Mouse (Mus musculus) heart, postnatal 0 days (tissue): ENCODE results near the gene Selenbp1. TPM values are rescaled to one million over a fixed set of nuclear protein-coding genes. Genes with fewer than 3 reads are reported as not detected.

ENCODE experiments used
- ATAC-seq: fragments of 200-750 bp; cut with Nextera tagmentation; 2 replicates; pipeline ENCODE4 v1.8.0; 2017; ENCODE audit warnings: low read depth, moderate number of reproducible peaks, moderate library complexity; ENCODE audit not compliant: insufficient read depth
- DNase-seq: peaks from one replicate; pipeline ENCODE4 v3.0.0-alpha.2; 2016; ENCODE audit warnings: low spot score
- H3K27ac ChIP-seq: fragments of 300-500 bp; sonication (generic); 2 replicates; pipeline ENCODE4 v1.5.1; 2014; ENCODE audit warnings: low read depth, mild to moderate bottlenecking
- H3K27me3 ChIP-seq: fragments of 300-500 bp; sonication (generic); 2 replicates; pipeline ENCODE4 v1.6.1; 2014; ENCODE audit warnings: low read length, mixed read lengths; ENCODE audit not compliant: control insufficient read depth, insufficient read depth
- H3K36me3 ChIP-seq: fragments of 300-500 bp; sonication (generic); replicated peaks from 2 replicates; pipeline ENCODE4 v1.6.1; 2014; ENCODE audit warnings: low read length, mixed read lengths; ENCODE audit not compliant: control insufficient read depth, insufficient read depth
- H3K4me1 ChIP-seq: fragments of 300-500 bp; sonication (generic); 2 replicates; pipeline ENCODE4 v1.6.1; 2014; ENCODE audit warnings: antibody characterized with exemption; ENCODE audit not compliant: control insufficient read depth, insufficient read depth
- H3K4me2 ChIP-seq: fragments of 300-500 bp; sonication (generic); 2 replicates; pipeline ENCODE4 v1.6.1; 2014; ENCODE audit warnings: low read depth, mild to moderate bottlenecking, low read length, moderate library complexity
- H3K4me3 ChIP-seq: fragments of 300-500 bp; sonication (generic); 2 replicates; pipeline ENCODE4 v1.5.1; 2014; ENCODE audit warnings: low read depth, low read length
- H3K9ac ChIP-seq: fragments of 300-500 bp; sonication (generic); replicated peaks from 2 replicates; pipeline ENCODE4 v1.6.1; 2014; ENCODE audit warnings: low read depth, low read length, mixed read lengths
- H3K9me3 ChIP-seq: fragments of 300-500 bp; sonication (generic); replicated peaks from 2 replicates; pipeline ENCODE4 v1.6.1; 2016; ENCODE audit warnings: low read length; ENCODE audit not compliant: control insufficient read depth
- CTCF ChIP-seq: IDR thresholded peaks from 2 replicates; pipeline ENCODE4 v1.5.1; 2016; ENCODE audit warnings: antibody characterized with exemption, control low read depth, low read depth
- EP300 ChIP-seq: IDR thresholded peaks from 2 replicates; pipeline ENCODE4 v1.6.1; 2016; ENCODE audit warnings: antibody characterized with exemption, low read depth
- WGBS: fragments of 180-500 bp; shearing (Covaris S2); extraction: QIAGEN DNeasy Blood & Tissue Kit; methylation state at CpG from one replicate; pipeline ENCODE4 v1.1.7; 2014; 5-methylcytosine and 5-hydroxymethylcytosine counted together
- polyA plus RNA-seq: library from polyadenylated mRNA; unstranded; fragments of >200 nt; fragmentation: Nextera tagmentation; extraction: Ambion mirVana; gene quantifications from 2 replicates; pipeline ENCODE4 v1.2.1, GENCODE M21; 2015
- total RNA-seq: library from RNA; depleted of rRNA; stranded (reverse); fragments of >200 nt; gene quantifications from 2 replicates; pipeline ENCODE4 v1.2.3, GENCODE M21; 2014; ENCODE audit warnings: low replicate concordance

The Selenbp1 gene
- total and polyA plus RNA-seq, 2 experiments from 2014 or later, result 101 to 212 TPM

DNA sequence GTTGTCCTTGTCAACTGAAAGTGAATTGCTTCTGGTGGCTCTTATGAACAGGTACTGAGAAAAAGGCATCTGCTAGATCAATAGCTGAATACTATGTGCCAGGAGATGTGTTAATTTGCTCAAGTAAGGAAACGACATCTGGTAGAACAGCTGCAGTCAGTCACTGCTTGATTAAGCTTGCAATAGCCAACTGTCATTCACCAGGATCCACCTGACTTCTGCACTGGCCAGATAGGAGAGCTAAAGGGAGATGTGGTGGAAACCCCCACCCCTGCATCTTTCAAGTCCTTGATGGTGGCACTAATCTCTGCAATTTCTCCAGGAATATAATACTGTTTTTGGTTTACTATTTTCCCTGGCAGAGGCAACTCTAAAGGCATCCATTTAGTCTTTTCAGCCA lies 26.4 kb upstream of the Selenbp1 start:
- WGBS, result 40% methylated on average over 1 of the region's 1 CpGs
- TF ChIP-seq CTCF (no peak), EP300 (no peak)
- Histone ChIP-seq H3K36me3 (no peaks in the 10 kb centered on the region), H3K4me2 (no peak overlapping the region), H3K9me3 (no peaks in the 10 kb centered on the region), H3K4me1 (no peaks in the 10 kb centered on the region), H3K4me3 (no peak overlapping the region), H3K27me3 (no peaks in the 10 kb centered on the region), H3K9ac (no peak overlapping the region), H3K27ac (no peak overlapping the region)
- DNase-seq (no peak), ATAC-seq (no peak)

- ATAC-seq, result no peak
- H3K27ac ChIP-seq, result no peak overlapping the region
These were observed 21.7 kb upstream of the Selenbp1 start for GRCm38 (mm10) chr3:94911050-94911693.

GRCm38 (mm10) chr3:94913801-94914200 lies 19.1 kb upstream of the Selenbp1 start:
- 0 out of 2 replicates have a peak overlapping the region, but pooled peaks have one; percentile 31 for H3K27ac ChIP-seq
- DNase-seq (peak; percentile 64), ATAC-seq (peak; percentile 82)
- no peaks in the 10 kb centered on the region for H3K36me3 ChIP-seq
- no peaks in the 10 kb centered on the region for H3K27me3 ChIP-seq
- no peak for TF ChIP-seq CTCF
- no peak; the same call in 1 of the 2 replicates for TF ChIP-seq EP300
- H3K4me2 ChIP-seq, result no peak overlapping the region
- H3K4me3 ChIP-seq, result no peak overlapping the region
- no peaks in the 10 kb centered on the region for H3K9me3 ChIP-seq
- H3K4me1 ChIP-seq, result peaks cover 5% of the 10 kb centered on the region; the same call in 1 of the 2 replicates
- 45% methylated on average over 5 of the region's 5 CpGs for WGBS
- no peak overlapping the region for H3K9ac ChIP-seq

More at GRCm38 (mm10) chr3:94911050-94911693, 21.7 kb upstream of the Selenbp1 start:
- H3K27me3 ChIP-seq, result no peaks in the 10 kb centered on the region
- no peak for TF ChIP-seq CTCF
- TF ChIP-seq EP300, result no peak
- H3K4me2 ChIP-seq, result no peak overlapping the region
- no peak overlapping the region for H3K4me3 ChIP-seq
- 67% methylated on average over 2 of the region's 2 CpGs for WGBS
- H3K4me1 ChIP-seq, result peaks cover 5% of the 10 kb centered on the region; the same call in 1 of the 2 replicates
- no peaks in the 10 kb centered on the region for H3K36me3 ChIP-seq
- H3K9ac ChIP-seq, result no peak overlapping the region
- DNase-seq, result no peak
- no peaks in the 10 kb centered on the region for H3K9me3 ChIP-seq

DNA sequence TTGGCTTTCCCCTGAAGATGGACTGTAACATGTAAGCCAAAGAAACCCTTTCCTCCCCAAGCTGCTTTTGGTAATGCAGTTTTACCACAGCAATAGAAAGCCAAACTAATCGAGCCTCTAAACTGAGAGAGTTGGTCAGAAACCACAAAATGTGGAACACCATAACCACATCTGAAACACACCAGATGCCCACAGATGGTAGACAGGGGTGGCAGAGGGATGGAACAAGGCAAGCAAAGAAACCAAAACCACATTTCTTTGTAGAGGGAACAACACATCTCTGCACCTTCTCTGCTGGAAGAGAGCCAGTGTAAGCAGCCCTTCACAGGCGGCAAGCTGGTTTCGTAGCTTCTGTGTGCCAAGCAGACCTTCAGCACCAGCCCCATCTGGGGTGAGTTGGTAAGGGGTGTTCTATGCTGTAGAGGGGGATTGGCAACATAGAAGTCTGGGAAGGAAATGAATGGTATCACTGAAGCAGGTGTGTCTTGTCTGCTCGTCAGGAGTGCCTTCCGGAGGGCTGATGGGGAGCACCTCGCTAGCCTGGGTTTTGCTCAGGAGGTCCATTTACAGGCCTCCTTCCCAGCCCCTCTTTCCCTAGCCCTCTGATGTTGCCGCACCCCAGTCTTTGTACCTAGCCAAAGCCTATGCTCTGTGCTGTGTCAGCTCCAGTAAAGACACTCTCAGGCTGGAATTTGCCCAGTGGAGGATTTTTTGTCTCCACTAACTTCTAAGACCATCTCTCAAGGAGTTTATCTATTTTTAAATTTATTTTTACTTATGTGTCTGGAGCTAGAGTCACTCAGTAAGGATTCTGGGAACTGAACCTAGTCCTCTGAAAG lies 16.7 kb upstream of the Selenbp1 start:
- Histone ChIP-seq H3K27me3 (no peaks in the 10 kb centered on the region), H3K4me2 (no peak overlapping the region), H3K4me3 (no peak overlapping the region), H3K9ac (no peak overlapping the region), H3K4me1 (peaks cover 5% of the 10 kb centered on the region; the same call in 1 of the 2 replicates), H3K9me3 (no peaks in the 10 kb centered on the region), H3K27ac (no peak overlapping the region), H3K36me3 (no peaks in the 10 kb centered on the region)
- no peak for TF ChIP-seq CTCF
- no peak for TF ChIP-seq EP300
- ATAC-seq (no peak), DNase-seq (no peak)
- 75% methylated on average over 7 of the region's 7 CpGs for WGBS

DNA sequence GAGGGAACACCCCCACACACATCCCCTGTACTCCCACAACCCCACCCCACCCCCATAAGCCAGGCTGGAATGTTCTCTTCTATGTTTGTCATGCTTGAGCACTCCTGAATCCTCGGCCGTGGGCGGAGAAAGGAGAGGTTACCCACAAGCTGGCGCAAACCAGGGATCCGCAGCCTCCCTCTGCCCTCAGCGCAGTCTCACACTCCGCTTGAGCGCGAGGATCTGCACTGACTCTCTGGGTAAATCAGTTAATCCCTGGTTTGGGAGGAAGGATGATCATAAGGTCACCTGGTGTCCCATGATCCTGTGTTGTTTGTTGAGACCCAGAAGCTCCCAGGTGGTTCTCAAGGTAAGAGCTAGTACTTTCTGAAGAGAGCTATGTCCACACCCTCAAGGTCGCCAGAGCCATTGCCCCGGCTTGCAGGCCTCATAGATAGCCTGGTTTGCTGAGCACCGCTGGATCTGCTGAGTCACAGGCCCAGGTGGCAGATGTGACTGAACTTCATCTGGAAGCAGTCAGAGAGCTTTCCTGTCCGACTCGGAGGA lies 15.0 kb upstream of the Selenbp1 start:
- Histone ChIP-seq H3K9ac (no peak overlapping the region), H3K4me2 (no peak overlapping the region), H3K4me3 (no peak overlapping the region), H3K27ac (no peak overlapping the region), H3K27me3 (no peaks in the 10 kb centered on the region), H3K4me1 (peaks cover 5% of the 10 kb centered on the region; the same call in 1 of the 2 replicates), H3K36me3 (no peaks in the 10 kb centered on the region), H3K9me3 (no peaks in the 10 kb centered on the region)
- WGBS, result 52% methylated on average over 14 of the region's 14 CpGs
- no peak for DNase-seq
- ATAC-seq, result no peak
- TF ChIP-seq CTCF (no peak), EP300 (no peak)
